8 mouse cellular contexts compared by ENCODE assay signal in genomic region chr11:74926388-74927005, GRCm38 (mm10). TPM values are rescaled to one million over a fixed set of nuclear protein-coding genes. Genes with fewer than 3 reads are reported as not detected.
DNase-seq lines count a peak whose midpoint lies in the region; ATAC-seq lines count a peak whose summit lies in the region.

No protein-coding gene starts in this region.

- no peak for ATAC-seq in hindbrain, embryonic 14.5 days (ENCODE audit: low FRiP score)
- peak; percentile 25 for ATAC-seq in liver, embryonic 11.5 days (replicated peaks; ENCODE audit: low FRiP score)
- peak; percentile 24; the same call in 1 of the 2 replicates for ATAC-seq in neural tube, embryonic 13.5 days (ENCODE audit: low read depth)

- peak overlapping the region; percentile 60 for H3K4me2 ChIP-seq in hindbrain, embryonic 14.5 days (replicated peaks)
- H3K4me2 ChIP-seq in liver, embryonic 11.5 days, result peak overlapping the region; percentile 68
- peak overlapping the region; percentile 69 for H3K4me2 ChIP-seq in neural tube, embryonic 13.5 days

- H3K4me3 ChIP-seq in hindbrain, embryonic 14.5 days (replicated peaks; ENCODE audit: low read length), result peak overlapping the region; percentile 72
- H3K4me3 ChIP-seq in liver, embryonic 11.5 days (ENCODE audit: low read depth, low read length), result peak overlapping the region; percentile 76
- H3K4me3 ChIP-seq in neural tube, embryonic 13.5 days, result peak overlapping the region; percentile 96

- H3K9me3 ChIP-seq in hindbrain, embryonic 14.5 days (ENCODE audit: control insufficient read depth, low read length), result no peaks in the 10 kb centered on the region
- H3K9me3 ChIP-seq in liver, embryonic 11.5 days (ENCODE audit: control insufficient read depth, low read length), result no peaks in the 10 kb centered on the region
- H3K9me3 ChIP-seq in neural tube, embryonic 13.5 days, result no peaks in the 10 kb centered on the region

- peaks cover 22% of the 10 kb centered on the region for H3K36me3 ChIP-seq in hindbrain, embryonic 14.5 days (replicated peaks; ENCODE audit: control insufficient read depth, insufficient read depth)
- H3K36me3 ChIP-seq in liver, embryonic 11.5 days (ENCODE audit: control insufficient read depth, insufficient read depth, low read length), result peaks cover 9% of the 10 kb centered on the region; the same call in 1 of the 2 replicates
- peaks cover 21% of the 10 kb centered on the region for H3K36me3 ChIP-seq in neural tube, embryonic 13.5 days

- peak overlapping the region; percentile 96 for H3K27ac ChIP-seq in hindbrain, embryonic 14.5 days
- peak overlapping the region; percentile 89 for H3K27ac ChIP-seq in liver, embryonic 11.5 days (ENCODE audit: low read depth, low read length)
- peak overlapping the region; percentile 98 for H3K27ac ChIP-seq in neural tube, embryonic 13.5 days (replicated peaks)

- intact Hi-C loops in left cerebral cortex, postnatal 36 days (cut with DNase I), result no loop called here

- H3K9ac ChIP-seq in hindbrain, embryonic 14.5 days, result peak overlapping the region; percentile 81
- H3K9ac ChIP-seq in liver, embryonic 11.5 days (ENCODE audit: low read depth, low read length), result peak overlapping the region; percentile 85
- peak overlapping the region; percentile 94 for H3K9ac ChIP-seq in neural tube, embryonic 13.5 days

- H3K27me3 ChIP-seq in hindbrain, embryonic 14.5 days (ENCODE audit: control insufficient read depth, insufficient read depth, low read length), result no peaks in the 10 kb centered on the region
- no peaks in the 10 kb centered on the region for H3K27me3 ChIP-seq in liver, embryonic 11.5 days (replicated peaks; ENCODE audit: control insufficient read depth, insufficient read depth, low read length)
- no peaks in the 10 kb centered on the region for H3K27me3 ChIP-seq in neural tube, embryonic 13.5 days

- H3K4me1 ChIP-seq in hindbrain, embryonic 14.5 days (replicated peaks; ENCODE audit: control insufficient read depth, insufficient read depth, low read length), result peaks cover 19% of the 10 kb centered on the region
- peaks cover 24% of the 10 kb centered on the region for H3K4me1 ChIP-seq in liver, embryonic 11.5 days (replicated peaks; ENCODE audit: control insufficient read depth, insufficient read depth, low read length)
- peaks cover 24% of the 10 kb centered on the region for H3K4me1 ChIP-seq in neural tube, embryonic 13.5 days (replicated peaks)

- peak; percentile 39 to 89 for DNase-seq in adrenal gland, adult (ENCODE audit: inconsistent age in 2 of 2, low spot score in 1 of 2)
- DNase-seq in adrenal gland, postnatal 4 days (ENCODE audit: low spot score in 2 of 2), result no peak
- DNase-seq in NIH3T3 (ENCODE audit: low read depth), result peak; percentile 81
- peak; percentile 40 for DNase-seq in fibroblast of lung, adult 2 months (ENCODE audit: low read depth)
- peak; percentile 28 for DNase-seq in hindbrain, embryonic 14.5 days (ENCODE audit: low spot score)
- no peak for DNase-seq in liver, embryonic 11.5 days (ENCODE audit: low spot score)
- no peak for DNase-seq in left cerebral cortex, postnatal 36 days (ENCODE audit: low spot score in 2 of 2)

- WGBS in hindbrain, embryonic 14.5 days, result 10% methylated on average over 11 of the region's 11 CpGs
- WGBS in liver, embryonic 11.5 days, result 4% methylated on average over 11 of the region's 11 CpGs
- WGBS in neural tube, embryonic 13.5 days, result 7% methylated on average over 11 of the region's 11 CpGs

RNA-seq across cellular contexts. Expression of gene Srr, which starts 0.7 kb away (rescaled TPM):
- 10 to 100 TPM; 36.0 to 40.5 TPM for total RNA-seq in adrenal gland, postnatal 4 days (2021)
- polyA plus RNA-seq in hindbrain, embryonic 14.5 days (2014; fragmentation: Nextera tagmentation; extraction: Ambion mirVana), result 43.2 and 51.8 TPM in 2 replicates
- 10.0 and 10.1 TPM in 2 replicates for polyA plus RNA-seq in liver, embryonic 11.5 days (2014; fragmentation: Nextera tagmentation; extraction: Ambion mirVana)
- 34.9 and 36.5 TPM in 2 replicates for polyA plus RNA-seq in neural tube, embryonic 13.5 days (2015; fragmentation: Nextera tagmentation; extraction: Ambion mirVana)
- 10 to 100 TPM; 86.2 to 88.2 TPM for total RNA-seq in left cerebral cortex, postnatal 36 days (2021)

RNA-seq across cellular contexts. Expression of gene Smg6, which starts 0.9 kb away (rescaled TPM):
- 10 to 100 TPM; 32.7 to 37.8 TPM for total RNA-seq in adrenal gland, postnatal 4 days (2021)
- 12.8 and 14.0 TPM in 2 replicates for polyA plus RNA-seq in hindbrain, embryonic 14.5 days (2014; fragmentation: Nextera tagmentation; extraction: Ambion mirVana)
- 10.7 and 12.4 TPM in 2 replicates for polyA plus RNA-seq in liver, embryonic 11.5 days (2014; fragmentation: Nextera tagmentation; extraction: Ambion mirVana)
- polyA plus RNA-seq in neural tube, embryonic 13.5 days (2015; fragmentation: Nextera tagmentation; extraction: Ambion mirVana), result 17.4 and 19.1 TPM in 2 replicates
- 10 to 100 TPM; 27.2 to 31.2 TPM for total RNA-seq in left cerebral cortex, postnatal 36 days (2021)

RNA-seq across cellular contexts. Expression of gene Tsr1, which starts 28.6 kb away (rescaled TPM):
- 10 to 100 TPM; 39.7 to 42.3 TPM for total RNA-seq in adrenal gland, postnatal 4 days (2021)
- 32.1 and 33.1 TPM in 2 replicates for polyA plus RNA-seq in hindbrain, embryonic 14.5 days (2014; fragmentation: Nextera tagmentation; extraction: Ambion mirVana)
- polyA plus RNA-seq in liver, embryonic 11.5 days (2014; fragmentation: Nextera tagmentation; extraction: Ambion mirVana), result 72.4 and 81.3 TPM in 2 replicates
- polyA plus RNA-seq in neural tube, embryonic 13.5 days (2015; fragmentation: Nextera tagmentation; extraction: Ambion mirVana), result 30.2 and 31.9 TPM in 2 replicates
- 10 to 100 TPM; 25.7 to 31.4 TPM for total RNA-seq in left cerebral cortex, postnatal 36 days (2021)

RNA-seq across cellular contexts. Expression of gene Sgsm2, which starts 29.6 kb away (rescaled TPM):
- 10 to 100 TPM; 26.3 to 31.9 TPM for total RNA-seq in adrenal gland, postnatal 4 days (2021)
- 23.7 and 28.9 TPM in 2 replicates for polyA plus RNA-seq in hindbrain, embryonic 14.5 days (2014; fragmentation: Nextera tagmentation; extraction: Ambion mirVana)
- 4.2 TPM in 2 replicates for polyA plus RNA-seq in liver, embryonic 11.5 days (2014; fragmentation: Nextera tagmentation; extraction: Ambion mirVana)
- 17.1 and 19.7 TPM in 2 replicates for polyA plus RNA-seq in neural tube, embryonic 13.5 days (2015; fragmentation: Nextera tagmentation; extraction: Ambion mirVana)
- 10 to 100 TPM; 80.2 to 81.6 TPM for total RNA-seq in left cerebral cortex, postnatal 36 days (2021)

Comparison
In these comparisons a context has a peak if more than half of its experiments do, and no peak if none do; other contexts are left out.
1. DNase-seq: peak in adrenal gland, adult (2 of 2), NIH3T3 (single experiment), fibroblast of lung, adult 2 months (single experiment) and hindbrain, embryonic 14.5 days (single experiment); none in adrenal gland, postnatal 4 days (0 of 2), liver, embryonic 11.5 days (single experiment) and left cerebral cortex, postnatal 36 days (0 of 2).
2. Peak in every context shown above with its lines, with median percentiles within 50 percentile points of each other: H3K27ac ChIP-seq, H3K4me2 ChIP-seq, H3K4me3 ChIP-seq and H3K9ac ChIP-seq.